Mouse (Mus musculus) myocyte (in vitro differentiated cells): ENCODE measurements at regions not wholly inside any gene's neighbourhood (a gene's known extent, or its start where the extent isn't known, plus 50 kb on each side); places are given as distances from the start of the nearest gene placed in this dataset.

Source experiments
- E2F4 ChIP-seq: IDR thresholded peaks from one replicate; pipeline ENCODE4 v1.6.1; 2011; ENCODE audit warnings: mild to moderate bottlenecking, control low read depth, moderate library complexity; ENCODE audit not compliant: insufficient read depth
- MAX ChIP-seq: IDR thresholded peaks from one replicate; pipeline ENCODE4 v1.6.1; 2011; ENCODE audit warnings: low read depth, mild to moderate bottlenecking, control low read depth
- POLR2A ChIP-seq: IDR thresholded peaks from one replicate; pipeline ENCODE4 v1.6.1; 2011; ENCODE audit warnings: low read depth, mild to moderate bottlenecking, control low read depth, moderate library complexity; ENCODE audit not compliant: insufficient read length
- POLR2AphosphoS2 ChIP-seq: IDR thresholded peaks from one replicate; pipeline ENCODE4 v1.6.1; 2011; ENCODE audit warnings: low read depth, control low read depth; ENCODE audit not compliant: insufficient read length
- REST ChIP-seq: IDR thresholded peaks from one replicate; pipeline ENCODE4 v1.6.1; 2011; ENCODE audit warnings: mild to moderate bottlenecking, control low read depth, moderate library complexity; ENCODE audit not compliant: insufficient read depth, insufficient read length
- USF1 ChIP-seq: IDR thresholded peaks from one replicate; pipeline ENCODE4 v1.6.1; 2011; ENCODE audit warnings: low read depth, mild to moderate bottlenecking, control low read depth, moderate library complexity

- TF ChIP-seq POLR2AphosphoS2 = no peak
- TF ChIP-seq E2F4 = no peak
- TF ChIP-seq POLR2A = no peak
- TF ChIP-seq MAX = no peak
- no peak for TF ChIP-seq USF1
- no peak for TF ChIP-seq REST
Observed at GRCm38 (mm10) chr1:67428398-67428797, 305.6 kb downstream of the Cps1 start.
